Mouse (Mus musculus) liver, adult 2 months (tissue): ENCODE data around the gene Pxmp4.

ENCODE experiments used
- CTCF ChIP-seq: fragments of 200-500 bp; IDR thresholded peaks from 2 replicates; pipeline ENCODE4 v1.5.1; 2011; ENCODE audit warnings: low read depth, low read length, control low read depth
- POLR2A ChIP-seq: fragments of 200-500 bp; IDR thresholded peaks from 2 replicates; pipeline ENCODE4 v1.6.1; 2011; ENCODE audit warnings: low read length, control low read depth; ENCODE audit not compliant: insufficient read depth; ENCODE audit errors: extremely low read depth

GRCm38 (mm10) chr2:154580586-154580985, 22.9 kb downstream of the Pxmp4 start:
- TF ChIP-seq POLR2A (no peak), CTCF (no peak)
